Mouse (Mus musculus) heart, postnatal 0 days (tissue): ENCODE data around the gene Ccdc85c. TPM values are rescaled to one million over a fixed set of nuclear protein-coding genes. Genes with fewer than 3 reads are reported as not detected.

Experiments
- ATAC-seq: fragments of 200-750 bp; cut with Nextera tagmentation; 2 replicates; pipeline ENCODE4 v1.8.0; 2017; ENCODE audit warnings: low read depth, moderate number of reproducible peaks, moderate library complexity; ENCODE audit not compliant: insufficient read depth
- DNase-seq: peaks from one replicate; pipeline ENCODE4 v3.0.0-alpha.2; 2016; ENCODE audit warnings: low spot score
- H3K27ac ChIP-seq: fragments of 300-500 bp; sonication (generic); 2 replicates; pipeline ENCODE4 v1.5.1; 2014; ENCODE audit warnings: low read depth, mild to moderate bottlenecking
- H3K27me3 ChIP-seq: fragments of 300-500 bp; sonication (generic); 2 replicates; pipeline ENCODE4 v1.6.1; 2014; ENCODE audit warnings: low read length, mixed read lengths; ENCODE audit not compliant: control insufficient read depth, insufficient read depth
- H3K36me3 ChIP-seq: fragments of 300-500 bp; sonication (generic); replicated peaks from 2 replicates; pipeline ENCODE4 v1.6.1; 2014; ENCODE audit warnings: low read length, mixed read lengths; ENCODE audit not compliant: control insufficient read depth, insufficient read depth
- H3K4me1 ChIP-seq: fragments of 300-500 bp; sonication (generic); 2 replicates; pipeline ENCODE4 v1.6.1; 2014; ENCODE audit warnings: antibody characterized with exemption; ENCODE audit not compliant: control insufficient read depth, insufficient read depth
- H3K4me2 ChIP-seq: fragments of 300-500 bp; sonication (generic); 2 replicates; pipeline ENCODE4 v1.6.1; 2014; ENCODE audit warnings: low read depth, mild to moderate bottlenecking, low read length, moderate library complexity
- H3K4me3 ChIP-seq: fragments of 300-500 bp; sonication (generic); 2 replicates; pipeline ENCODE4 v1.5.1; 2014; ENCODE audit warnings: low read depth, low read length
- H3K9ac ChIP-seq: fragments of 300-500 bp; sonication (generic); replicated peaks from 2 replicates; pipeline ENCODE4 v1.6.1; 2014; ENCODE audit warnings: low read depth, low read length, mixed read lengths
- H3K9me3 ChIP-seq: fragments of 300-500 bp; sonication (generic); replicated peaks from 2 replicates; pipeline ENCODE4 v1.6.1; 2016; ENCODE audit warnings: low read length; ENCODE audit not compliant: control insufficient read depth
- CTCF ChIP-seq: IDR thresholded peaks from 2 replicates; pipeline ENCODE4 v1.5.1; 2016; ENCODE audit warnings: antibody characterized with exemption, control low read depth, low read depth
- EP300 ChIP-seq: IDR thresholded peaks from 2 replicates; pipeline ENCODE4 v1.6.1; 2016; ENCODE audit warnings: antibody characterized with exemption, low read depth
- WGBS: fragments of 180-500 bp; shearing (Covaris S2); extraction: QIAGEN DNeasy Blood & Tissue Kit; methylation state at CpG from one replicate; pipeline ENCODE4 v1.1.7; 2014; 5-methylcytosine and 5-hydroxymethylcytosine counted together
- polyA plus RNA-seq: library from polyadenylated mRNA; unstranded; fragments of >200 nt; fragmentation: Nextera tagmentation; extraction: Ambion mirVana; gene quantifications from 2 replicates; pipeline ENCODE4 v1.2.1, GENCODE M21; 2015
- total RNA-seq: library from RNA; depleted of rRNA; stranded (reverse); fragments of >200 nt; gene quantifications from 2 replicates; pipeline ENCODE4 v1.2.3, GENCODE M21; 2014; ENCODE audit warnings: low replicate concordance

Ccdc85c gene
- total and polyA plus RNA-seq, 2 experiments from 2014 or later = 7.8 to 44.7 TPM

GRCm38 (mm10) chr12:108285225-108286011 is 10.2 kb upstream of the Ccdc85c start:
- no peaks in the 10 kb centered on the region for H3K4me1 ChIP-seq
- no peaks in the 10 kb centered on the region for H3K27me3 ChIP-seq
- no peak overlapping the region for H3K27ac ChIP-seq
- H3K9ac ChIP-seq = no peak overlapping the region
- DNase-seq (no peak), ATAC-seq (no peak)
- H3K36me3 ChIP-seq = no peaks in the 10 kb centered on the region
- WGBS = 43% methylated on average over 11 of the region's 11 CpGs
- no peak for TF ChIP-seq CTCF
- no peak for TF ChIP-seq EP300
- H3K4me3 ChIP-seq = no peak overlapping the region
- H3K4me2 ChIP-seq = no peak overlapping the region
- no peaks in the 10 kb centered on the region for H3K9me3 ChIP-seq

GRCm38 (mm10) chr12:108284455-108285224 is 9.4 kb upstream of the Ccdc85c start:
- Histone ChIP-seq H3K36me3 (no peaks in the 10 kb centered on the region), H3K27me3 (no peaks in the 10 kb centered on the region), H3K27ac (no peak overlapping the region), H3K4me2 (no peak overlapping the region), H3K4me3 (no peak overlapping the region), H3K9me3 (no peaks in the 10 kb centered on the region), H3K9ac (no peak overlapping the region), H3K4me1 (no peaks in the 10 kb centered on the region)
- DNase-seq (no peak), ATAC-seq (no peak)
- WGBS = 49% methylated on average over 14 of the region's 14 CpGs
- TF ChIP-seq CTCF (no peak), EP300 (no peak)

- no peak for TF ChIP-seq EP300
- no peak for TF ChIP-seq CTCF
- no peak for ATAC-seq
- H3K27me3 ChIP-seq = peaks cover 3% of the 10 kb centered on the region; the same call in 1 of the 2 replicates
- 61% methylated on average over 15 of the region's 15 CpGs for WGBS
- H3K4me2 ChIP-seq = no peak overlapping the region
- no peaks in the 10 kb centered on the region for H3K36me3 ChIP-seq
- H3K9me3 ChIP-seq = no peaks in the 10 kb centered on the region
- no peak overlapping the region for H3K27ac ChIP-seq
- peaks cover 20% of the 10 kb centered on the region for H3K4me1 ChIP-seq
- no peak overlapping the region for H3K9ac ChIP-seq
- DNase-seq = no peak
- no peak overlapping the region for H3K4me3 ChIP-seq
Observed at GRCm38 (mm10) chr12:108278221-108278918, 3.1 kb upstream of the Ccdc85c start.

GRCm38 (mm10) chr12:108277341-108277841 is 2.2 kb upstream of the Ccdc85c start:
- no peaks in the 10 kb centered on the region for H3K36me3 ChIP-seq
- H3K27ac ChIP-seq = no peak overlapping the region
- peaks cover 30% of the 10 kb centered on the region for H3K4me1 ChIP-seq
- ATAC-seq = no peak
- H3K27me3 ChIP-seq = peaks cover 3% of the 10 kb centered on the region; the same call in 1 of the 2 replicates
- DNase-seq = no peak
- WGBS = 20% methylated on average over 12 of the region's 12 CpGs
- no peak overlapping the region for H3K9ac ChIP-seq
- TF ChIP-seq CTCF = no peak
- TF ChIP-seq EP300 = no peak
- no peaks in the 10 kb centered on the region for H3K9me3 ChIP-seq
- H3K4me2 ChIP-seq = no peak overlapping the region
- H3K4me3 ChIP-seq = no peak overlapping the region
